Comparison of ENCODE assay signal across 12 mouse cellular contexts in genomic region chr8:75038497-75038896, GRCm38 (mm10). TPM values are rescaled to one million over a fixed set of nuclear protein-coding genes. Genes with fewer than 3 reads are reported as not detected.
DNase-seq lines count a peak whose midpoint lies in the region; ATAC-seq and TF ChIP-seq lines count a peak whose summit lies in the region.
"Had no signal": no experiment of that assay in that cellular context is flagged by ENCODE, and none has a peak within 500 bp of the region (broad histone marks: within the 10 kb centered on the region; RNA-seq: fewer than 3 reads in every experiment).

No protein-coding gene starts in this region.

- H3K4me3 ChIP-seq in liver, postnatal 0 days (ENCODE audit: low read depth, low read length) = no peak overlapping the region
- no peak overlapping the region for H3K4me3 ChIP-seq in liver, embryonic 11.5 days (ENCODE audit: low read depth, low read length)
- H3K4me3 ChIP-seq: forebrain, embryonic 10.5 days had no signal

- H3K4me2 ChIP-seq in liver, postnatal 0 days (ENCODE audit: low read depth, low read length) = no peak overlapping the region
- H3K4me2 ChIP-seq in liver, embryonic 11.5 days = no peak overlapping the region

- no peaks in the 10 kb centered on the region for H3K36me3 ChIP-seq in liver, postnatal 0 days (replicated peaks; ENCODE audit: insufficient read depth, low read length)
- H3K36me3 ChIP-seq in liver, embryonic 11.5 days (ENCODE audit: control insufficient read depth, insufficient read depth, low read length) = no peaks in the 10 kb centered on the region
- H3K36me3 ChIP-seq: forebrain, embryonic 10.5 days had no signal

- TF ChIP-seq CTCF in liver, postnatal 0 days (IDR thresholded peaks at IDR 0.05; ENCODE audit: low read depth) = no peak

- 0 out of 2 replicates have a peak overlapping the region, but pooled peaks have one; percentile 12 for H3K9ac ChIP-seq in liver, postnatal 0 days (replicated peaks)
- H3K9ac ChIP-seq in liver, embryonic 11.5 days (ENCODE audit: low read depth, low read length) = no peak overlapping the region
- H3K9ac ChIP-seq: liver, embryonic 14.5 days had no signal

- no peak for TF ChIP-seq EP300 in liver, postnatal 0 days (IDR thresholded peaks at IDR 0.05; ENCODE audit: low read depth)

- H3K27me3 ChIP-seq in liver, postnatal 0 days (ENCODE audit: insufficient read depth, low read length) = no peaks in the 10 kb centered on the region
- no peaks in the 10 kb centered on the region for H3K27me3 ChIP-seq in liver, embryonic 11.5 days (replicated peaks; ENCODE audit: control insufficient read depth, insufficient read depth, low read length)

- no peak for DNase-seq in liver, postnatal 0 days
- no peak for DNase-seq in liver, embryonic 11.5 days (ENCODE audit: low spot score)
- peak; percentile 48 for DNase-seq in gastrocnemius, postnatal 14 days
- DNase-seq in heart, postnatal 10 days = peak; percentile 66 to 69
- DNase-seq in retina, postnatal 1 day = peak; percentile 23
- DNase-seq in right cerebral cortex, postnatal 14 days = no peak
- DNase-seq in ovary, postnatal 36 days (ENCODE audit: low spot score) = no peak
- no peak for DNase-seq in adrenal gland, adult 2 months
- DNase-seq: cerebellum, postnatal 10 days had no signal

- peaks cover 31% of the 10 kb centered on the region for H3K4me1 ChIP-seq in liver, postnatal 0 days (ENCODE audit: insufficient read depth)
- H3K4me1 ChIP-seq in liver, embryonic 11.5 days (replicated peaks; ENCODE audit: control insufficient read depth, insufficient read depth, low read length) = peaks cover 17% of the 10 kb centered on the region

- ATAC-seq in liver, postnatal 0 days = no peak
- ATAC-seq in liver, embryonic 11.5 days (replicated peaks; ENCODE audit: low FRiP score) = no peak
- ATAC-seq: hindbrain, embryonic 16.5 days had no signal

- no peak overlapping the region for H3K27ac ChIP-seq in liver, postnatal 0 days (ENCODE audit: low read depth)
- H3K27ac ChIP-seq in liver, embryonic 11.5 days (ENCODE audit: low read depth, low read length) = no peak overlapping the region
- H3K27ac ChIP-seq: forebrain, embryonic 10.5 days; liver, embryonic 14.5 days had no signal

- H3K9me3 ChIP-seq in liver, postnatal 0 days (ENCODE audit: low read length) = no peaks in the 10 kb centered on the region
- H3K9me3 ChIP-seq in liver, embryonic 11.5 days (ENCODE audit: control insufficient read depth, low read length) = no peaks in the 10 kb centered on the region
- H3K9me3 ChIP-seq: forebrain, embryonic 10.5 days had no signal

- intact Hi-C loops in gastrocnemius, postnatal 14 days (cut with DNase I; ENCODE audit: low total_unique reads) = no loop called here
- intact Hi-C loops in heart, postnatal 10 days (cut with DNase I) = no loop called here

RNA-seq across cellular contexts. Expression of gene Tom1, which starts 5.0 kb away (rescaled TPM):
- 16.6 and 17.9 TPM in 2 replicates for polyA plus RNA-seq in liver, postnatal 0 days (2015; fragmentation: Nextera tagmentation; extraction: Ambion mirVana)
- 22.2 and 24.6 TPM in 2 replicates for polyA plus RNA-seq in liver, embryonic 11.5 days (2014; fragmentation: Nextera tagmentation; extraction: Ambion mirVana)
- 10 to 100 TPM; 43.8 to 47.2 TPM for total RNA-seq in gastrocnemius, postnatal 14 days (2021)
- total RNA-seq in heart, postnatal 10 days (2021) = 10 to 100 TPM; 68.8 to 70.6 TPM
- 10 to 100 TPM; 42.6 to 55.1 TPM for total RNA-seq in adrenal gland, adult 2 months (2021)
- 28.4 and 38.7 TPM in 2 replicates for polyA plus RNA-seq in adrenal gland, adult 2 months (2012; rRNA removed)

RNA-seq across cellular contexts. Expression of gene Hmgxb4, which starts 45.3 kb away (rescaled TPM):
- 5.5 and 6.6 TPM in 2 replicates for polyA plus RNA-seq in liver, postnatal 0 days (2015; fragmentation: Nextera tagmentation; extraction: Ambion mirVana)
- 29.8 and 32.4 TPM in 2 replicates for polyA plus RNA-seq in liver, embryonic 11.5 days (2014; fragmentation: Nextera tagmentation; extraction: Ambion mirVana)
- 1 to 10 TPM; 8.3 to 9.9 TPM for total RNA-seq in gastrocnemius, postnatal 14 days (2021)
- total RNA-seq in heart, postnatal 10 days (2021) = 10 to 100 TPM; 16.9 to 19.0 TPM
- total RNA-seq in adrenal gland, adult 2 months (2021) = 10 to 100 TPM; 21.3 to 21.7 TPM
- 7.9 and 8.8 TPM in 2 replicates for polyA plus RNA-seq in adrenal gland, adult 2 months (2012; rRNA removed)

RNA-seq across cellular contexts. Expression of gene Hmox1, which starts 54.9 kb away (rescaled TPM):
- 155 and 160 TPM in 2 replicates for polyA plus RNA-seq in liver, postnatal 0 days (2015; fragmentation: Nextera tagmentation; extraction: Ambion mirVana)
- polyA plus RNA-seq in liver, embryonic 11.5 days (2014; fragmentation: Nextera tagmentation; extraction: Ambion mirVana) = 80.3 and 95.8 TPM in 2 replicates
- total RNA-seq in gastrocnemius, postnatal 14 days (2021) = 10 to 100 TPM; 12.2 to 13.8 TPM
- total RNA-seq in heart, postnatal 10 days (2021) = 10 to 100 TPM; 17.8 to 19.8 TPM
- 100 to 1,000 TPM in 1 of 2 experiments, 10 to 100 TPM in 1; 59.0 to 146 TPM for total RNA-seq in adrenal gland, adult 2 months (2021)
- polyA plus RNA-seq in adrenal gland, adult 2 months (2012; rRNA removed) = 37.4 and 66.4 TPM in 2 replicates

Comparison
In these comparisons a context has a peak if more than half of its experiments do, and no peak if none do; other contexts are left out.
1. DNase-seq: peak in gastrocnemius, postnatal 14 days (single experiment), heart, postnatal 10 days (2 of 2) and retina, postnatal 1 day (single experiment); none in liver, postnatal 0 days (single experiment), liver, embryonic 11.5 days (single experiment), right cerebral cortex, postnatal 14 days (single experiment), ovary, postnatal 36 days (single experiment) and adrenal gland, adult 2 months (single experiment).